Mouse (Mus musculus) myocyte (in vitro differentiated cells): ENCODE data around the gene Scamp3. TPM values are rescaled to one million over a fixed set of nuclear protein-coding genes. Genes with fewer than 3 reads are reported as not detected.

Experiments used
- H3K27me3 ChIP-seq: one replicate; pipeline ENCODE4 v1.6.1; 2011; ENCODE audit not compliant: control insufficient read depth, insufficient read depth, insufficient read length
- H3K36me3 ChIP-seq: one replicate; pipeline ENCODE4 v1.6.1; 2011; ENCODE audit not compliant: control insufficient read depth, insufficient read depth
- H3K4me2 ChIP-seq: one replicate; pipeline ENCODE4 v1.6.1; 2011; ENCODE audit warnings: low read depth, control low read depth
- H3K4me3 ChIP-seq: one replicate; pipeline ENCODE4 v1.5.1; 2011; ENCODE audit warnings: mild to moderate bottlenecking, control low read depth, moderate library complexity
- H3K79me2 ChIP-seq: one replicate; pipeline ENCODE4 v1.6.1; 2011; ENCODE audit not compliant: control insufficient read depth, insufficient read depth
- H3ac ChIP-seq: one replicate; pipeline ENCODE4 v1.6.1; 2011; ENCODE audit not compliant: control insufficient read depth, insufficient read length
- CEBPB ChIP-seq: IDR thresholded peaks from 2 replicates; pipeline ENCODE4 v1.6.1; 2011; ENCODE audit warnings: mild to moderate bottlenecking, moderate library complexity; ENCODE audit not compliant: poor library complexity, insufficient read depth, severe bottlenecking
- E2F4 ChIP-seq: IDR thresholded peaks from one replicate; pipeline ENCODE4 v1.6.1; 2011; ENCODE audit warnings: mild to moderate bottlenecking, control low read depth, moderate library complexity; ENCODE audit not compliant: insufficient read depth
- MAX ChIP-seq: IDR thresholded peaks from one replicate; pipeline ENCODE4 v1.6.1; 2011; ENCODE audit warnings: low read depth, mild to moderate bottlenecking, control low read depth
- MYOD1 ChIP-seq, 3 experiments: IDR thresholded peaks; one replicate each; pipeline ENCODE4 v1.6.1; 2011; ENCODE audit warnings: control low read depth in 2 of 3, low read depth in 2 of 3, mild to moderate bottlenecking in 2 of 3, moderate library complexity in 1 of 3; ENCODE audit not compliant: insufficient read length in 2 of 3, control insufficient read depth in 1 of 3
- MYOG ChIP-seq, 3 experiments: IDR thresholded peaks; one replicate each; pipeline ENCODE4 v1.6.1; 2011; ENCODE audit warnings: control low read depth in 2 of 3, low read depth in 2 of 3, mild to moderate bottlenecking in 2 of 3; ENCODE audit not compliant: insufficient read length in 2 of 3, control insufficient read depth in 1 of 3, insufficient read depth in 1 of 3
- POLR2A ChIP-seq: IDR thresholded peaks from one replicate; pipeline ENCODE4 v1.6.1; 2011; ENCODE audit warnings: low read depth, mild to moderate bottlenecking, control low read depth, moderate library complexity; ENCODE audit not compliant: insufficient read length
- POLR2AphosphoS2 ChIP-seq: IDR thresholded peaks from one replicate; pipeline ENCODE4 v1.6.1; 2011; ENCODE audit warnings: low read depth, control low read depth; ENCODE audit not compliant: insufficient read length
- REST ChIP-seq: IDR thresholded peaks from one replicate; pipeline ENCODE4 v1.6.1; 2011; ENCODE audit warnings: mild to moderate bottlenecking, control low read depth, moderate library complexity; ENCODE audit not compliant: insufficient read depth, insufficient read length
- SRF ChIP-seq: IDR thresholded peaks from one replicate; pipeline ENCODE4 v1.6.1; 2011; ENCODE audit warnings: low read depth; ENCODE audit not compliant: control insufficient read depth, insufficient read length
- TCF12 ChIP-seq: IDR thresholded peaks from one replicate; pipeline ENCODE4 v1.6.1; 2011; ENCODE audit warnings: mild to moderate bottlenecking, control low read depth; ENCODE audit not compliant: poor library complexity, insufficient read depth, severe bottlenecking
- TCF3 ChIP-seq: IDR thresholded peaks from one replicate; pipeline ENCODE4 v1.6.1; 2011; ENCODE audit warnings: low read depth, control low read depth; ENCODE audit not compliant: insufficient read length
- USF1 ChIP-seq: IDR thresholded peaks from one replicate; pipeline ENCODE4 v1.6.1; 2011; ENCODE audit warnings: low read depth, mild to moderate bottlenecking, control low read depth, moderate library complexity
- polyA plus RNA-seq: library from polyadenylated mRNA; unstranded; fragments of >200 nt; fragmentation: generic; extraction: Trizol; gene quantifications from one replicate; pipeline ENCODE4 v1.2.1, GENCODE M21; 2012; ENCODE audit warnings: missing spikeins

Scamp3 gene
- polyA plus RNA-seq, 1 experiment = 127 TPM

GRCm38 (mm10) chr3:89133063-89133450 lies 44.2 kb upstream of the Scamp3 start:
- Histone ChIP-seq H3K36me3 (no peaks in the 10 kb centered on the region), H3K4me3 (no peak overlapping the region), H3K27me3 (peaks cover 64% of the 10 kb centered on the region), H3K4me2 (no peak overlapping the region), H3ac (no peak overlapping the region), H3K79me2 (no peaks in the 10 kb centered on the region)
- TF ChIP-seq TCF12 = no peak

GRCm38 (mm10) chr3:89133752-89134151 lies 43.5 kb upstream of the Scamp3 start:
- Histone ChIP-seq H3K27me3 (peaks cover 63% of the 10 kb centered on the region), H3K4me3 (no peak overlapping the region), H3K4me2 (no peak overlapping the region), H3K79me2 (no peaks in the 10 kb centered on the region), H3K36me3 (no peaks in the 10 kb centered on the region), H3ac (no peak overlapping the region)
- TF ChIP-seq POLR2A = no peak
- no peak for TF ChIP-seq REST
- no peak for TF ChIP-seq SRF
- TF ChIP-seq TCF12 = no peak
- TF ChIP-seq MYOD1 (IDR thresholded peaks at IDR 0.05; ENCODE audit: control insufficient read depth in 1 of 3, insufficient read length in 2 of 3, low read depth in 2 of 3) = no peak
- no peak for TF ChIP-seq POLR2AphosphoS2
- TF ChIP-seq E2F4 = no peak
- no peak for TF ChIP-seq MYOG (IDR thresholded peaks at IDR 0.05; ENCODE audit: control insufficient read depth in 1 of 3, insufficient read depth in 1 of 3, insufficient read length in 2 of 3, low read depth in 2 of 3)
- no peak for TF ChIP-seq USF1
- no peak for TF ChIP-seq CEBPB

- Histone ChIP-seq H3K79me2 (no peaks in the 10 kb centered on the region), H3ac (no peak within 1 kb of the TSS), H3K36me3 (no peaks in the 10 kb centered on the region), H3K27me3 (peaks cover 69% of the 10 kb centered on the region), H3K4me3 (no peak within 1 kb of the TSS), H3K4me2 (no peak within 1 kb of the TSS)
- TF ChIP-seq MYOG (IDR thresholded peaks at IDR 0.05; ENCODE audit: control insufficient read depth in 1 of 3, insufficient read depth in 1 of 3, insufficient read length in 2 of 3, low read depth in 2 of 3) (no peak), TCF3 (no peak), POLR2A (no peak), TCF12 (no peak), MAX (no peak), REST (no peak), POLR2AphosphoS2 (no peak), SRF (no peak), USF1 (no peak), MYOD1 (IDR thresholded peaks at IDR 0.05; ENCODE audit: control insufficient read depth in 1 of 3, insufficient read length in 2 of 3, low read depth in 2 of 3) (no peak), CEBPB (no peak), E2F4 (no peak)
Observed at GRCm38 (mm10) chr3:89135958-89136357, 41.3 kb upstream of the Scamp3 start, which contains the start of gene Pklr. Pklr (plus strand) TSS chr3:89136142.

GRCm38 (mm10) chr3:89136365-89136764 lies 40.9 kb upstream of the Scamp3 start:
- H3ac ChIP-seq = no peak overlapping the region
- H3K79me2 ChIP-seq = no peaks in the 10 kb centered on the region
- no peak for TF ChIP-seq USF1
- TF ChIP-seq E2F4 = no peak
- TF ChIP-seq TCF3 = no peak
- TF ChIP-seq POLR2A = no peak
- no peak for TF ChIP-seq CEBPB
- TF ChIP-seq MYOD1 (IDR thresholded peaks at IDR 0.05; ENCODE audit: control insufficient read depth in 1 of 3, insufficient read length in 2 of 3, low read depth in 2 of 3) = no peak
- TF ChIP-seq TCF12 = no peak
- no peak for TF ChIP-seq POLR2AphosphoS2
- no peak for TF ChIP-seq REST
- TF ChIP-seq MAX = no peak
- TF ChIP-seq SRF = no peak
- no peak for TF ChIP-seq MYOG (IDR thresholded peaks at IDR 0.05; ENCODE audit: control insufficient read depth in 1 of 3, insufficient read depth in 1 of 3, insufficient read length in 2 of 3, low read depth in 2 of 3)
- H3K4me2 ChIP-seq = no peak overlapping the region
- H3K4me3 ChIP-seq = no peak overlapping the region
- H3K36me3 ChIP-seq = no peaks in the 10 kb centered on the region
- H3K27me3 ChIP-seq = peaks cover 73% of the 10 kb centered on the region

- peaks cover 82% of the 10 kb centered on the region for H3K27me3 ChIP-seq
Observed at GRCm38 (mm10) chr3:89144821-89145220, 32.5 kb upstream of the Scamp3 start.

More at GRCm38 (mm10) chr3:89144821-89145220, 32.5 kb upstream of the Scamp3 start:
- Histone ChIP-seq H3K4me3 (no peak overlapping the region), H3K79me2 (no peaks in the 10 kb centered on the region), H3ac (no peak overlapping the region), H3K36me3 (no peaks in the 10 kb centered on the region), H3K4me2 (no peak overlapping the region)
- TF ChIP-seq CEBPB = no peak
